Mouse (Mus musculus): ENCODE measurements around the gene Lmtk2. TPM values are rescaled to one million over a fixed set of nuclear protein-coding genes. Genes with fewer than 3 reads are reported as not detected.

The Lmtk2 gene
- 7.1 and 7.4 TPM in 2 replicates for polyA plus RNA-seq (2015; fragmentation: Nextera tagmentation; extraction: Ambion mirVana)

DNA sequence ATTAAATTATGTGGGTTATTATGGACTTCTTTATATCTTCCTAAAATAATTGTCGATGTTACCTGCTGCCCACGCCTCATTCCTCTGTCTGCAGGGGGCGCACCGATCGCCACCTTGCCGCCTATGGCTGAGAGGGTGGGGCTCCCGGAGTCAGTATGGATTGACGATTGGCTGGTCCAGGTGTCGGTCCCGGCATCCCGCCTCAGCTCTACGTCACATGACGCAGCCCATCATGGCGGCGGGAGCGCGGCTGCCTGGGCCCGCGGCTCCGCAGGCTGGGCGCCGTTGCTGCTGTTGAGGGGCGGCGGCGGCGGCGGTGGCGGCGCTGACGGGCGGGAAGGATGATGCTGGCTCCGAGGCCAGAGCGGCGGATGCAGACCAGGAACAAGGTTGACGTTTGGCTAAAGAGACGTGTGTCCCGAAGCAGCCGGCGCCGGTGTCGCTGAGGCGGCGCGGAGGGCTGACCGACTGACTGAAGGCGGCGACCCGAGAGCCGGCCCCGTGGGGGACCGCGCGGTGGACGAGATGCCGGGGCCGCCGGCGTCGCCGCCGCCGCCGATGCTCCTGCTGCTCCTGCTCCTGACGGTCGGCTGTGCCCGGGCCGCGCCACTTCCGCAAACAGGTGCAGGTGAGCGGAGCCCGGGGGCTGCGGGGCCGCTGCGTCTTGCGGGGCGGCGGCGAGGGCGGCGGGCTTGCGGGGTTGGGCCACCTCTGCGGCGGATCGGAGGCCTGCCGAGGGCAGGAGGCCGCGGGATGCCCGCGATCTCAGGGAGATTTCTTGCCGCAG is at the start of gene Lmtk2:
TSS of gene Lmtk2 (plus strand) at position 288 of the 787 bp plus-strand sequence.
- ATAC-seq (ENCODE audit: low read depth) = peak; percentile 100
- 0 out of 2 replicates have a peak, but pooled peaks cover 3% of the 10 kb centered on the region for H3K27me3 ChIP-seq
- H3K4me3 ChIP-seq = peak within 1 kb of the TSS; percentile 98
- no peaks in the 10 kb centered on the region for H3K9me3 ChIP-seq
- H3K9ac ChIP-seq = peak within 1 kb of the TSS; percentile 97
- H3K4me1 ChIP-seq (replicated peaks) = peaks cover 16% of the 10 kb centered on the region
- WGBS = under 1% methylated on average over 86 of the region's 90 CpGs
- peak within 1 kb of the TSS; percentile 94 for H3K27ac ChIP-seq (replicated peaks)
- H3K36me3 ChIP-seq = no peaks in the 10 kb centered on the region
- peak within 1 kb of the TSS; percentile 68 for H3K4me2 ChIP-seq

DNA sequence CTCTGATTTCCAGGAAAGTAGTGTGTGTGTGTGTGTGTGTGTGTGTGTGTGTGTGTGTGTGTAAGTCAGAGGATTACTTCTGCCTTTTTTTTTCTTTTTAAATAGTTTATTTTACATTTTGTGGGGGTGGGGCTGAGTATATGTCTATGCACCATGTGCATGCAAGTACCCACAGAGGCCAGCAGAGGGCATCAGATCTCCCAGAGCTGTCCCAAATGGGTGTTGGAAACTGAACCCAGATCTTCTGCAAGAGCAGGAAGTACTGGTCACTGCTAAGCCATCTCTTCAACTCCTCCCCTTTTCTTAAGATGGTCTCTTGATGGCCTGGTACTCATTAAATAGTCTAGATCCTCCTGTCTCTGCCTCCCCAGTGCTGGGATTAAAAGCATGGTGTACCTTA is 49.0 kb upstream of the Lmtk2 start:
- H3K4me3 ChIP-seq = no peak overlapping the region
- H3K27ac ChIP-seq (replicated peaks) = no peak overlapping the region
- H3K4me1 ChIP-seq (replicated peaks) = no peaks in the 10 kb centered on the region
- no peaks in the 10 kb centered on the region for H3K36me3 ChIP-seq
- H3K9me3 ChIP-seq = no peaks in the 10 kb centered on the region
- ATAC-seq (ENCODE audit: low read depth) = no peak
- H3K4me2 ChIP-seq = no peak overlapping the region
- no peaks in the 10 kb centered on the region for H3K27me3 ChIP-seq
- no peak overlapping the region for H3K9ac ChIP-seq

- no peak overlapping the region for H3K27ac ChIP-seq (replicated peaks)
These were observed 46.8 kb upstream of the Lmtk2 start for GRCm38 (mm10) chr5:144053450-144053849.

DNA sequence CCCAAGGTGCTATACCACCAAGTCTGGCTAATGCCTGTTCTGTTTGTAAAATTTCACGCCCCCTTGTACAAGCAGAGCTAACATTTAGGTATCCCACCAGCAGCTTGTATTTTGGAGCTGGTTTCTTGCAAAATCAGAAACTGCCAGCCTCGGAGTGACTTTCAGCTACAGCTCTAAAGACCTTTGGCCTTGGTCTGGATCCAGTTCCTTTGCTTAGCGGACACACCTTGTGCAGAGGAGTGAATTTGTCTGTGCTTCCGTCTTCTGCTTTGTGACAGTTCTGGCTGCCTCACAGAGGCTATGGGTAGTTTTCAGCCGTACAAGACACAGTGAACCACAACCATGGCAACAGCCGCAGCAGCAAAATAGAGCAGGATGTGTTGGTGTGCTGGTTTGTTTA is 45.9 kb upstream of the Lmtk2 start:
- H3K9me3 ChIP-seq = no peaks in the 10 kb centered on the region
- H3K36me3 ChIP-seq = no peaks in the 10 kb centered on the region
- no peak overlapping the region for H3K9ac ChIP-seq
- H3K4me3 ChIP-seq = no peak overlapping the region
- H3K4me1 ChIP-seq (replicated peaks) = peaks cover 7% of the 10 kb centered on the region; the same call in 1 of the 2 replicates
- 87% methylated on average over 6 of the region's 6 CpGs for WGBS
- no peak overlapping the region for H3K4me2 ChIP-seq
- no peak overlapping the region for H3K27ac ChIP-seq (replicated peaks)
- ATAC-seq (ENCODE audit: low read depth) = no peak
- H3K27me3 ChIP-seq = no peaks in the 10 kb centered on the region

More at GRCm38 (mm10) chr5:144053450-144053849, 46.8 kb upstream of the Lmtk2 start:
- 33% methylated on average over 3 of the region's 3 CpGs for WGBS
- no peak for ATAC-seq (ENCODE audit: low read depth)
- H3K9ac ChIP-seq = no peak overlapping the region
- no peak overlapping the region for H3K4me3 ChIP-seq
- no peak overlapping the region for H3K4me2 ChIP-seq
- H3K9me3 ChIP-seq = no peaks in the 10 kb centered on the region
- H3K36me3 ChIP-seq = no peaks in the 10 kb centered on the region
- H3K27me3 ChIP-seq = no peaks in the 10 kb centered on the region
- peaks cover 7% of the 10 kb centered on the region; the same call in 1 of the 2 replicates for H3K4me1 ChIP-seq (replicated peaks)

DNA sequence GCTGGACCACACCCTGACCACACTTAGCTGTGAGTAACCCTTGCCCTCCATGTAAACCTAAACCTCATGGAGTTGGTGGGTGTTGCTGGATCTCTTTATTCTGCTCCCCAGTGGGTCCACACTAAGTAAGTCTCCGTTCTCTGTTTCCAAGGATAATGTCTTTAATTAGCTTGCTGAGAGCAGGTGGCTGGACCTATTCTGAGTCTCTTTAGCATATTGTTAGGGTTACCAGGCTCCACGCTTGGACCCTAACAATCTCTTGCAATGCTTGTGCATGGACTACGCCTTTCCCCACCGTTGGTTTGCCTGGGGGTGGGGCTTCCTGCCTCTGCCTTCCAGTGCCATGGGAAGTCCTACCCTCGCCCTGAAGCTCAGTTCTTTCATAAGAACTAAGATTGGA is 36.1 kb upstream of the Lmtk2 start:
- no peaks in the 10 kb centered on the region for H3K36me3 ChIP-seq
- 68% methylated on average over 5 of the region's 5 CpGs for WGBS

DNA sequence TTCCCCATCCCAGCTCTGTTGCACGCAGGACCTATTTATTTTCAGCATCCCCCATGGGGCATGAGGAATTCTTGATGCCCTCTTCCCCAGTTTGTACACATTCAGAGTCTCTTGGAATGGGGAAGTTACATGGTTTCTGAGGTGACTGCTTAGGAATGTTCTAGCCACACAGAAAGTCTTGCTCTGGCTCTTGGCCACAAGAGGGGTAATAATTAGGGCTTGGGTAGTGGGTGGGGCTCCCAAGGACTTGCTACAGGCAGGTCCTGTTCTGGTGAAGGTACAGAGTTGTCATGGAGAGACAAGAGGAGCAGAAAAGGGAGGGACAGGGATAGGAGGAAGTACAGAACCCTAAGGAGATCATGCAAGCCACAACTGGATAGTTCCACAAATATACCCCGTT is 34.2 kb upstream of the Lmtk2 start:
- Histone ChIP-seq H3K9me3 (no peaks in the 10 kb centered on the region), H3K4me2 (no peak overlapping the region), H3K4me1 (replicated peaks) (no peaks in the 10 kb centered on the region), H3K36me3 (no peaks in the 10 kb centered on the region), H3K9ac (no peak overlapping the region), H3K4me3 (no peak overlapping the region), H3K27ac (replicated peaks) (no peak overlapping the region), H3K27me3 (no peaks in the 10 kb centered on the region)
- WGBS = 90% methylated on average over 2 of the region's 2 CpGs
- no peak for ATAC-seq (ENCODE audit: low read depth)

More for the DNA sequence above, 36.1 kb upstream of the Lmtk2 start:
- Histone ChIP-seq H3K9me3 (no peaks in the 10 kb centered on the region), H3K9ac (no peak overlapping the region), H3K27ac (replicated peaks) (no peak overlapping the region), H3K4me3 (no peak overlapping the region), H3K4me2 (no peak overlapping the region), H3K4me1 (replicated peaks) (no peaks in the 10 kb centered on the region), H3K27me3 (no peaks in the 10 kb centered on the region)
- ATAC-seq (ENCODE audit: low read depth) = no peak

DNA sequence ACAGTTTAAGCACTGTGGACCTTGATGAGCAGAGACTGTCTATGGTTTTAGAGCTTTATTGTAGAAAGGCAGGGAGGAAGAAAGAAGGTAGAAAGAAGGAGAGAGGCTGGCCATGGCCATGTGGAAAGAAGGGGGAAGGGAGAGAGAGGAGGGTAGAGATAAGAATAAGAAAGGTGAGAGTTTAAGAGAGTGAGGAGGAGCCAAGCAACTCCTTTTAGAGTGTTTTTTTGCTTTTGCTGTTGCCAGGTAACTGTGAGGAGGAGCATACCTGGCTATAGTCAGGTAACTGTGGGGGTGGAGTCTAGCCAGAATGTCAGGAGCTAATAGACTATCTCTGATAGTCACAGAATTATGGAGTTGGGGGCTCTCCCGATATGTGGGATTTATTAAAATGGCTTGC is 30.2 kb upstream of the Lmtk2 start:
- Histone ChIP-seq H3K4me2 (no peak overlapping the region), H3K9me3 (no peaks in the 10 kb centered on the region), H3K9ac (no peak overlapping the region), H3K4me1 (replicated peaks) (no peaks in the 10 kb centered on the region), H3K27me3 (no peaks in the 10 kb centered on the region), H3K4me3 (no peak overlapping the region), H3K36me3 (no peaks in the 10 kb centered on the region), H3K27ac (replicated peaks) (no peak overlapping the region)
- no peak for ATAC-seq (ENCODE audit: low read depth)
- WGBS = 85% methylated on average over 1 of the region's 1 CpGs

GRCm38 (mm10) chr5:144071249-144071648 is 29.0 kb upstream of the Lmtk2 start:
- 50% methylated on average over 1 of the region's 1 CpGs for WGBS
- Histone ChIP-seq H3K4me1 (replicated peaks) (no peaks in the 10 kb centered on the region), H3K4me2 (no peak overlapping the region), H3K27me3 (no peaks in the 10 kb centered on the region), H3K27ac (replicated peaks) (no peak overlapping the region), H3K9me3 (no peaks in the 10 kb centered on the region), H3K36me3 (no peaks in the 10 kb centered on the region), H3K9ac (no peak overlapping the region), H3K4me3 (no peak overlapping the region)
- no peak for ATAC-seq (ENCODE audit: low read depth)

- WGBS = 60% methylated on average over 1 of the region's 1 CpGs
- Histone ChIP-seq H3K9ac (no peak overlapping the region), H3K4me3 (no peak overlapping the region), H3K4me1 (replicated peaks) (no peaks in the 10 kb centered on the region), H3K27ac (replicated peaks) (no peak overlapping the region), H3K27me3 (no peaks in the 10 kb centered on the region), H3K36me3 (no peaks in the 10 kb centered on the region), H3K9me3 (peaks cover 4% of the 10 kb centered on the region; the same call in 1 of the 2 replicates), H3K4me2 (no peak overlapping the region)
- no peak for ATAC-seq (ENCODE audit: low read depth)
These were observed 22.7 kb upstream of the Lmtk2 start for GRCm38 (mm10) chr5:144077541-144077940.

DNA sequence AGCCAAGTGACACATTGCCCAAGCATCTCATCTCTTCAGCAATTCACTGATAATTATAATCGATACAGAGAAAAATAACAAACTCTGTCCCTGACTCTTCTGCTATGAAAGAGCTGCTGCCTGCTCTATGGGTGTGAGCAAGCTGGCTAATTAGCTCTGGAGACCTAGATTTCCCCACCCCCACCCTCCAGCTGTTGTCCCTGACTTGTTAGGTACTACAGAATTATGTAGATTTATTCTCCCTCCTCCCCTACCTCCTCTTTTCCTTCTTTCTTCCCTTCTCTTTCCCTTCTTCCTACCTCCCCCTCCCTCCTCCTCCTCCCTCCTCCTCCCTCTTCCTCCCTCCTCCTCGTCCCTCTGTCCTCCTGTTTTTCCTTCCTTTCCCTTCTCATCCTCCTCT is 19.4 kb upstream of the Lmtk2 start:
- no peak overlapping the region for H3K9ac ChIP-seq
- H3K27me3 ChIP-seq = no peaks in the 10 kb centered on the region
- no peak overlapping the region for H3K4me2 ChIP-seq
- peaks cover 4% of the 10 kb centered on the region; the same call in 1 of the 2 replicates for H3K9me3 ChIP-seq
- no peak for ATAC-seq (ENCODE audit: low read depth)
- WGBS = 69% methylated on average over 2 of the region's 2 CpGs
- no peaks in the 10 kb centered on the region for H3K36me3 ChIP-seq
- H3K27ac ChIP-seq (replicated peaks) = no peak overlapping the region
- H3K4me1 ChIP-seq (replicated peaks) = no peaks in the 10 kb centered on the region
- no peak overlapping the region for H3K4me3 ChIP-seq

DNA sequence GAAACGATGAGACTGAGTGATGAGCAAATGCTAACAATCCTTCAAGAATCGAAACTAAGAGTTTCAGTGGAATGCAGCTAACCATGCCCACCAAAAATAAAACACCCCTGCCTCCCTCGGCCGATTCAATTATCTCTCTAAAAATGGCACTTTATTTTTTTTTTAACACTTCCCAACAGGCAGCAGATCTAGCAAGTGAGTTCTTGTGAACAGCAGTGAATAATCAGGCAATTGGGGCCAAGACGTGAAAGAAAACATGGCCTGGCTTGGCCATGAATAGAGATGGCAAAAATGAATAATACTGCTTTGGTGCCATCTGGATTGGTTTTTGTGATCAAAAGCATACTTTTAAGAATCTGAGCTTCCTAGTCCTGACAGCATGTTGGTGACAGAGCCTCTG is 18.2 kb upstream of the Lmtk2 start:
- H3K4me1 ChIP-seq (replicated peaks) = no peaks in the 10 kb centered on the region
- H3K9me3 ChIP-seq = peaks cover 4% of the 10 kb centered on the region; the same call in 1 of the 2 replicates
- no peak overlapping the region for H3K9ac ChIP-seq
- ATAC-seq (ENCODE audit: low read depth) = no peak
- H3K4me3 ChIP-seq = no peak overlapping the region
- H3K27me3 ChIP-seq = no peaks in the 10 kb centered on the region
- WGBS = 90% methylated on average over 5 of the region's 5 CpGs
- H3K27ac ChIP-seq (replicated peaks) = no peak overlapping the region
- no peaks in the 10 kb centered on the region for H3K36me3 ChIP-seq
- H3K4me2 ChIP-seq = no peak overlapping the region

GRCm38 (mm10) chr5:144083521-144083920 is 16.7 kb upstream of the Lmtk2 start:
- H3K4me2 ChIP-seq = no peak overlapping the region
- H3K9ac ChIP-seq = no peak overlapping the region
- no peaks in the 10 kb centered on the region for H3K36me3 ChIP-seq
- no peak for ATAC-seq (ENCODE audit: low read depth)
- WGBS = 95% methylated on average over 2 of the region's 2 CpGs
- H3K27ac ChIP-seq (replicated peaks) = no peak overlapping the region
- no peaks in the 10 kb centered on the region for H3K9me3 ChIP-seq
- no peaks in the 10 kb centered on the region for H3K27me3 ChIP-seq
- H3K4me3 ChIP-seq = no peak overlapping the region
- H3K4me1 ChIP-seq (replicated peaks) = no peaks in the 10 kb centered on the region

- Histone ChIP-seq H3K9ac (no peak overlapping the region), H3K9me3 (no peaks in the 10 kb centered on the region), H3K27ac (replicated peaks) (no peak overlapping the region), H3K4me3 (no peak overlapping the region), H3K36me3 (no peaks in the 10 kb centered on the region), H3K4me1 (replicated peaks) (no peaks in the 10 kb centered on the region), H3K27me3 (no peaks in the 10 kb centered on the region), H3K4me2 (no peak overlapping the region)
- no peak for ATAC-seq (ENCODE audit: low read depth)
- WGBS = 58% methylated on average over 4 of the region's 4 CpGs
These were observed 16.0 kb upstream of the Lmtk2 start for GRCm38 (mm10) chr5:144084271-144084670.

All from neural tube, embryonic 13.5 days (tissue).